ENCODE assay signal across 8 mouse cellular contexts in genomic region chr2:112267547-112268269, GRCm38 (mm10). TPM values are rescaled to one million over a fixed set of nuclear protein-coding genes. Genes with fewer than 3 reads are reported as not detected.
A peak's percentile ranks its signal among the peaks of the same experiment; 100 is the strongest.
DNase-seq lines count a peak whose midpoint lies in the region; ATAC-seq lines count a peak whose summit lies in the region.

No protein-coding gene starts in this region.

- H3K4me3 ChIP-seq in heart, embryonic 10.5 days = peak overlapping the region; percentile 90
- peak overlapping the region; percentile 65 for H3K4me3 ChIP-seq in hindbrain, embryonic 13.5 days
- no peak overlapping the region for H3K4me3 ChIP-seq in midbrain, embryonic 12.5 days

- 72% methylated on average over 8 of the region's 8 CpGs for WGBS in heart, embryonic 10.5 days
- WGBS in hindbrain, embryonic 13.5 days = 87% methylated on average over 8 of the region's 8 CpGs
- WGBS in midbrain, embryonic 12.5 days = 85% methylated on average over 8 of the region's 8 CpGs

- intact Hi-C loops in heart, postnatal 14 days (cut with DNase I) = loop anchor here (10.0 kb wide), 3 partner anchors 67 to 217 kb away; partner anchors contain the start of genes Chrm5 and Emc7

- 0 out of 2 replicates have a peak, but pooled peaks cover 5% of the 10 kb centered on the region for H3K36me3 ChIP-seq in heart, embryonic 10.5 days
- no peaks in the 10 kb centered on the region for H3K36me3 ChIP-seq in hindbrain, embryonic 13.5 days
- no peaks in the 10 kb centered on the region for H3K36me3 ChIP-seq in midbrain, embryonic 12.5 days

- peaks cover 14% of the 10 kb centered on the region; the same call in 1 of the 2 replicates for H3K4me1 ChIP-seq in heart, embryonic 10.5 days
- H3K4me1 ChIP-seq in hindbrain, embryonic 13.5 days (replicated peaks) = peaks cover 57% of the 10 kb centered on the region
- H3K4me1 ChIP-seq in midbrain, embryonic 12.5 days = peaks cover 33% of the 10 kb centered on the region

- H3K9me3 ChIP-seq in heart, embryonic 10.5 days = no peaks in the 10 kb centered on the region
- no peaks in the 10 kb centered on the region for H3K9me3 ChIP-seq in hindbrain, embryonic 13.5 days
- no peaks in the 10 kb centered on the region for H3K9me3 ChIP-seq in midbrain, embryonic 12.5 days

- no peak overlapping the region for H3K27ac ChIP-seq in heart, embryonic 10.5 days
- H3K27ac ChIP-seq in hindbrain, embryonic 13.5 days = no peak overlapping the region
- H3K27ac ChIP-seq in midbrain, embryonic 12.5 days (replicated peaks) = no peak overlapping the region

- 0 out of 2 replicates have a peak overlapping the region, but pooled peaks have one; percentile 15 for H3K9ac ChIP-seq in hindbrain, embryonic 13.5 days
- H3K9ac ChIP-seq in midbrain, embryonic 12.5 days (replicated peaks) = no peak overlapping the region

- peak overlapping the region; percentile 91 for H3K4me2 ChIP-seq in hindbrain, embryonic 13.5 days
- H3K4me2 ChIP-seq in midbrain, embryonic 12.5 days (replicated peaks) = peak overlapping the region; percentile 92

- H3K27me3 ChIP-seq in heart, embryonic 10.5 days (ENCODE audit: insufficient read depth, poor library complexity, severe bottlenecking) = no peaks in the 10 kb centered on the region
- no peaks in the 10 kb centered on the region for H3K27me3 ChIP-seq in hindbrain, embryonic 13.5 days
- H3K27me3 ChIP-seq in midbrain, embryonic 12.5 days = no peaks in the 10 kb centered on the region

- no peak for ATAC-seq in hindbrain, embryonic 13.5 days (ENCODE audit: low FRiP score)
- ATAC-seq in midbrain, embryonic 12.5 days (ENCODE audit: low FRiP score, low read depth) = no peak

- DNase-seq in heart, embryonic 10.5 days (ENCODE audit: low spot score) = no peak
- no peak for DNase-seq in heart, postnatal 14 days
- DNase-seq in MEL-GATA-1-ER (ENCODE audit: extremely low read depth, low read depth) = peak; percentile 91
- DNase-seq in frontal cortex, postnatal 14 days (ENCODE audit: low spot score in 2 of 2) = no peak
- no peak for DNase-seq in T-cell, adult 2 months (ENCODE audit: low spot score)
- DNase-seq in cerebellum, postnatal 10 days = no peak

RNA-seq across cellular contexts. Expression of gene Gm21985, which starts 1.6 kb away (rescaled TPM):
- polyA plus RNA-seq in heart, embryonic 10.5 days (2016; fragmentation: Nextera tagmentation; extraction: Ambion mirVana) = not detected in 2 replicates
- total RNA-seq in heart, postnatal 14 days (2021) = under 1 TPM in 1 of 2 experiments, not detected in 1; 0.51 TPM
- not detected in 2 replicates for polyA plus RNA-seq in hindbrain, embryonic 13.5 days (2015; fragmentation: Nextera tagmentation; extraction: Ambion mirVana)
- polyA plus RNA-seq in midbrain, embryonic 12.5 days (2016; fragmentation: Nextera tagmentation; extraction: Ambion mirVana) = not detected in 2 replicates

RNA-seq across cellular contexts. Expression of gene Slc12a6, which starts 2.1 kb away (rescaled TPM):
- polyA plus RNA-seq in heart, embryonic 10.5 days (2016; fragmentation: Nextera tagmentation; extraction: Ambion mirVana) = 9.5 and 10.4 TPM in 2 replicates
- total RNA-seq in heart, postnatal 14 days (2021) = 10 to 100 TPM; 40.7 to 42.8 TPM
- polyA plus RNA-seq in hindbrain, embryonic 13.5 days (2015; fragmentation: Nextera tagmentation; extraction: Ambion mirVana) = 16.5 and 17.2 TPM in 2 replicates
- 18.7 and 19.3 TPM in 2 replicates for polyA plus RNA-seq in midbrain, embryonic 12.5 days (2016; fragmentation: Nextera tagmentation; extraction: Ambion mirVana)

RNA-seq across cellular contexts. Expression of gene Nop10, which starts 6.0 kb away (rescaled TPM):
- 188 and 206 TPM in 2 replicates for polyA plus RNA-seq in heart, embryonic 10.5 days (2016; fragmentation: Nextera tagmentation; extraction: Ambion mirVana)
- total RNA-seq in heart, postnatal 14 days (2021) = 10 to 100 TPM; 57.1 to 64.2 TPM
- 154 and 160 TPM in 2 replicates for polyA plus RNA-seq in hindbrain, embryonic 13.5 days (2015; fragmentation: Nextera tagmentation; extraction: Ambion mirVana)
- polyA plus RNA-seq in midbrain, embryonic 12.5 days (2016; fragmentation: Nextera tagmentation; extraction: Ambion mirVana) = 137 and 139 TPM in 2 replicates

RNA-seq across cellular contexts. Expression of gene Nutm1, which starts 8.6 kb away (rescaled TPM):
- 0.04 and 0.07 TPM in 2 replicates for polyA plus RNA-seq in heart, embryonic 10.5 days (2016; fragmentation: Nextera tagmentation; extraction: Ambion mirVana)
- not detected for total RNA-seq in heart, postnatal 14 days (2021)
- 0.05 TPM in 1 of 2 replicates, not detected in the other for polyA plus RNA-seq in hindbrain, embryonic 13.5 days (2015; fragmentation: Nextera tagmentation; extraction: Ambion mirVana)
- 0.08 TPM in 1 of 2 replicates, not detected in the other for polyA plus RNA-seq in midbrain, embryonic 12.5 days (2016; fragmentation: Nextera tagmentation; extraction: Ambion mirVana)

RNA-seq across cellular contexts. Expression of gene Lpcat4, which starts 28.4 kb away (rescaled TPM):
- polyA plus RNA-seq in heart, embryonic 10.5 days (2016; fragmentation: Nextera tagmentation; extraction: Ambion mirVana) = 22.0 and 23.0 TPM in 2 replicates
- total RNA-seq in heart, postnatal 14 days (2021) = 1 to 10 TPM; 4.3 to 4.4 TPM
- 14.9 and 15.5 TPM in 2 replicates for polyA plus RNA-seq in hindbrain, embryonic 13.5 days (2015; fragmentation: Nextera tagmentation; extraction: Ambion mirVana)
- polyA plus RNA-seq in midbrain, embryonic 12.5 days (2016; fragmentation: Nextera tagmentation; extraction: Ambion mirVana) = 11.9 and 13.1 TPM in 2 replicates
